22 mouse cellular contexts compared by ENCODE assay signal in the genomic region with DNA sequence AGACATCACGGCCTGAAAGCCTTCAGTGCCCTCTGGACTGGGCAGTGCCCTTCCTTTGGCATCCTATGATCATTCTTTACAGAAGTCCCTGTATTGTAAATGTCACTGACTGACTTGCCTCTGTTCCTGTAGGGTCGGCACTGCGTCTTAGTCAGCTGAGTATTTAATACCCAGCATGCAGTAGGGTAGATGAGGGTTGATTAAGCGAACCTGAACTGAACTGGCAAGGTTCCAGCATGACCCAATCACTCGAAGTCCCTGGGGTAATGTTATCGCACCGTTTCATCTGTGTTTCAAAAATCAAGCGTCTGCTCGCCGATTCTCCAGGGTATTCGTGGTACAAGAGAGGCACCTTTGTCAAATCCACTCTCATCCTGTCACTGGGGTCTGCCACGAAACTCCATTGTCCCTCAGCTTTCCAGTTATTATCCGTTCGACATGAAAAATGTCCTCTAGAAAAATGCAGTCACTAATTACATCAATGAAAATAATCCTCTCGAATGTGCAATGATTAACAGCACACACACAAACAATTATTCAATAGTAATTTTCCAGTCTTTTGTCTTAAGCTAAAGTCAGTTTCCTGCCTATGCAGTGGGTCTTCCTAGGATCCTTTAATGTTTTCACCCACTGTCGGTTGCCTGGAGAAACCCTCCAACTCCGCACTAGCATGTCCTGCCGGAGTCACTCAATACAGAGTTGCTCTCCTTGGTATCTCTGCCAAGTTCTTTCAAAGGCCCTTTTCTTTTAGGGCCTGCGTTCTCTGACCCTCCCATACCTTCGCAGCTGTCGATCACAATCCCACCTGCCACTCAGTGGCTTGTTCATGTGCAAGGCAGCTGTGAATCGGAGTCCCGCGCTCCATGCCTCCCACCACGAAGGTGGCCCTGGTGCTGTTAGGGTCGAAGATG.
DNase-seq lines count a peak whose midpoint lies in the region; ATAC-seq and TF ChIP-seq lines count a peak whose summit lies in the region.
"Had no signal": no experiment of that assay in that cellular context is flagged by ENCODE, and none has a peak within 500 bp of the region (broad histone marks: within the 10 kb centered on the region; RNA-seq: fewer than 3 reads in every experiment).

No protein-coding gene starts in this region.

- ATAC-seq in forebrain, embryonic 15.5 days (replicated peaks) = 0 out of 2 replicates have a peak, but pooled peaks have one; percentile 43
- no peak for ATAC-seq in forebrain, postnatal 0 days
- ATAC-seq in hindbrain, embryonic 11.5 days (ENCODE audit: low FRiP score) = no peak
- no peak for ATAC-seq in midbrain, embryonic 14.5 days (ENCODE audit: low FRiP score, low TSS enrichment)
- no peak for ATAC-seq in kidney, embryonic 15.5 days (replicated peaks; ENCODE audit: low FRiP score)
- ATAC-seq: intestine, embryonic 16.5 days had no signal

- no peaks in the 10 kb centered on the region for H3K9me3 ChIP-seq in forebrain, embryonic 15.5 days
- H3K9me3 ChIP-seq in forebrain, postnatal 0 days (ENCODE audit: low read length) = no peaks in the 10 kb centered on the region
- no peaks in the 10 kb centered on the region for H3K9me3 ChIP-seq in hindbrain, embryonic 11.5 days (ENCODE audit: control insufficient read depth, low read length)
- H3K9me3 ChIP-seq in midbrain, embryonic 14.5 days (ENCODE audit: control insufficient read depth, low read length) = no peaks in the 10 kb centered on the region
- H3K9me3 ChIP-seq in kidney, embryonic 15.5 days (replicated peaks) = no peaks in the 10 kb centered on the region
- H3K9me3 ChIP-seq: embryonic facial prominence, embryonic 13.5 days; limb, embryonic 13.5 days had no signal

- no peaks in the 10 kb centered on the region for H3K36me3 ChIP-seq in forebrain, embryonic 15.5 days
- H3K36me3 ChIP-seq in forebrain, postnatal 0 days (ENCODE audit: insufficient read depth) = no peaks in the 10 kb centered on the region
- H3K36me3 ChIP-seq in hindbrain, embryonic 11.5 days (ENCODE audit: control insufficient read depth, insufficient read depth, low read length) = no peaks in the 10 kb centered on the region
- no peaks in the 10 kb centered on the region for H3K36me3 ChIP-seq in midbrain, embryonic 14.5 days (ENCODE audit: control insufficient read depth, insufficient read depth, low read length)
- H3K36me3 ChIP-seq in kidney, embryonic 15.5 days = no peaks in the 10 kb centered on the region
- H3K36me3 ChIP-seq: embryonic facial prominence, embryonic 13.5 days; limb, embryonic 13.5 days had no signal

- no peak overlapping the region for H3K4me3 ChIP-seq in forebrain, embryonic 15.5 days
- H3K4me3 ChIP-seq in forebrain, postnatal 0 days (ENCODE audit: low read depth, low read length) = no peak overlapping the region
- H3K4me3 ChIP-seq in hindbrain, embryonic 11.5 days (ENCODE audit: low read depth, low read length) = no peak overlapping the region
- no peak overlapping the region for H3K4me3 ChIP-seq in midbrain, embryonic 14.5 days (replicated peaks; ENCODE audit: low read depth, low read length)
- no peak overlapping the region for H3K4me3 ChIP-seq in kidney, embryonic 15.5 days (replicated peaks)
- H3K4me3 ChIP-seq: embryonic facial prominence, embryonic 13.5 days; limb, embryonic 13.5 days had no signal

- TF ChIP-seq CTCF in forebrain, postnatal 0 days (IDR thresholded peaks at IDR 0.05; ENCODE audit: low read depth) = no peak
- TF ChIP-seq CTCF in brain, embryonic 14.5 days (IDR thresholded peaks at IDR 0.05; ENCODE audit: borderline replicate concordance, extremely low read depth, insufficient read depth, insufficient read length) = no peak

- H3K27me3 ChIP-seq in forebrain, embryonic 15.5 days = no peaks in the 10 kb centered on the region
- no peaks in the 10 kb centered on the region for H3K27me3 ChIP-seq in forebrain, postnatal 0 days (ENCODE audit: insufficient read depth, low read length)
- H3K27me3 ChIP-seq in hindbrain, embryonic 11.5 days (ENCODE audit: control insufficient read depth, insufficient read depth, low read length) = no peaks in the 10 kb centered on the region
- no peaks in the 10 kb centered on the region for H3K27me3 ChIP-seq in midbrain, embryonic 14.5 days (ENCODE audit: control insufficient read depth, insufficient read depth, low read length)
- no peaks in the 10 kb centered on the region for H3K27me3 ChIP-seq in kidney, embryonic 15.5 days
- H3K27me3 ChIP-seq: embryonic facial prominence, embryonic 13.5 days; limb, embryonic 13.5 days had no signal

- no peak for DNase-seq in forebrain, postnatal 0 days
- peak; percentile 59 for DNase-seq in brain, embryonic 14.5 days (ENCODE audit: low read depth)
- DNase-seq in hindbrain, embryonic 11.5 days (ENCODE audit: low spot score) = peak; percentile 18
- DNase-seq in midbrain, embryonic 14.5 days = peak; percentile 59
- DNase-seq in gastrocnemius, adult 18-20 months (ENCODE audit: low spot score) = no peak
- no peak for DNase-seq in adrenal gland, postnatal 36 days
- DNase-seq: adrenal gland, postnatal 10 days; B cell, adult 2 months; cerebellum, adult 18-20 months; gastrocnemius, postnatal 14 days; heart, postnatal 14 days; kidney, postnatal 25 days; layer of hippocampus, adult 9-11 months; right cerebral cortex, postnatal 4 days; thymus, postnatal 14 days had no signal

- WGBS in forebrain, embryonic 15.5 days = 62% methylated on average over 26 of the region's 26 CpGs
- WGBS in forebrain, postnatal 0 days = 53% methylated on average over 26 of the region's 26 CpGs
- WGBS in hindbrain, embryonic 11.5 days = 76% methylated on average over 26 of the region's 26 CpGs
- WGBS in midbrain, embryonic 14.5 days = 64% methylated on average over 26 of the region's 26 CpGs
- 75% methylated on average over 26 of the region's 26 CpGs for WGBS in kidney, embryonic 15.5 days

- no peak overlapping the region for H3K9ac ChIP-seq in forebrain, embryonic 15.5 days (replicated peaks)
- H3K9ac ChIP-seq in forebrain, postnatal 0 days = no peak overlapping the region
- H3K9ac ChIP-seq in hindbrain, embryonic 11.5 days (ENCODE audit: low read depth, low read length) = no peak overlapping the region
- H3K9ac ChIP-seq in midbrain, embryonic 14.5 days (replicated peaks; ENCODE audit: low read length) = no peak overlapping the region
- H3K9ac ChIP-seq in kidney, embryonic 15.5 days = no peak overlapping the region
- H3K9ac ChIP-seq: embryonic facial prominence, embryonic 13.5 days; limb, embryonic 13.5 days; liver, embryonic 14.5 days had no signal

- peaks cover 4% of the 10 kb centered on the region; the same call in 1 of the 2 replicates for H3K4me1 ChIP-seq in forebrain, embryonic 15.5 days
- no peaks in the 10 kb centered on the region for H3K4me1 ChIP-seq in forebrain, postnatal 0 days (ENCODE audit: insufficient read depth)
- no peaks in the 10 kb centered on the region for H3K4me1 ChIP-seq in hindbrain, embryonic 11.5 days (replicated peaks; ENCODE audit: control insufficient read depth, insufficient read depth, low read length)
- H3K4me1 ChIP-seq in midbrain, embryonic 14.5 days (ENCODE audit: control insufficient read depth, insufficient read depth, low read length) = 0 out of 2 replicates have a peak, but pooled peaks cover 7% of the 10 kb centered on the region
- H3K4me1 ChIP-seq in kidney, embryonic 15.5 days = 0 out of 2 replicates have a peak, but pooled peaks cover 4% of the 10 kb centered on the region

- H3K4me2 ChIP-seq in forebrain, embryonic 15.5 days (replicated peaks) = no peak overlapping the region
- no peak overlapping the region for H3K4me2 ChIP-seq in forebrain, postnatal 0 days (ENCODE audit: low read depth)
- no peak overlapping the region for H3K4me2 ChIP-seq in hindbrain, embryonic 11.5 days (replicated peaks; ENCODE audit: low read depth, low read length)
- H3K4me2 ChIP-seq in midbrain, embryonic 14.5 days (ENCODE audit: low read length) = no peak overlapping the region
- no peak overlapping the region for H3K4me2 ChIP-seq in kidney, embryonic 15.5 days
- H3K4me2 ChIP-seq: embryonic facial prominence, embryonic 13.5 days; heart, embryonic 11.5 days; limb, embryonic 13.5 days had no signal

- no peak overlapping the region for H3K27ac ChIP-seq in forebrain, embryonic 15.5 days (replicated peaks)
- no peak overlapping the region for H3K27ac ChIP-seq in forebrain, postnatal 0 days (ENCODE audit: low read depth, low read length)
- H3K27ac ChIP-seq in hindbrain, embryonic 11.5 days (ENCODE audit: low read depth, low read length) = no peak overlapping the region
- H3K27ac ChIP-seq in midbrain, embryonic 14.5 days (replicated peaks; ENCODE audit: low read depth, low read length) = no peak overlapping the region
- H3K27ac ChIP-seq in kidney, embryonic 15.5 days = no peak overlapping the region
- H3K27ac ChIP-seq: embryonic facial prominence, embryonic 13.5 days; limb, embryonic 13.5 days; liver, embryonic 14.5 days had no signal

- no peak for TF ChIP-seq POLR2A in brain, embryonic 14.5 days (IDR thresholded peaks at IDR 0.05; ENCODE audit: borderline replicate concordance, extremely low read depth, insufficient read depth, insufficient read length, poor library complexity, severe bottlenecking)

Comparison
In these comparisons a context has a peak if more than half of its experiments do, and no peak if none do; other contexts are left out.
1. DNase-seq: peak in brain, embryonic 14.5 days (single experiment), hindbrain, embryonic 11.5 days (single experiment) and midbrain, embryonic 14.5 days (single experiment); none in forebrain, postnatal 0 days (single experiment), gastrocnemius, adult 18-20 months (single experiment) and adrenal gland, postnatal 36 days (0 of 2).